Mouse (Mus musculus): Measurements from ENCODE around the gene Dennd5b. TPM values are rescaled to one million over a fixed set of nuclear protein-coding genes. Genes with fewer than 3 reads are reported as not detected.

The Dennd5b gene
- 6.4 TPM for polyA plus RNA-seq (2021)

- DNase-seq (ENCODE audit: low read depth, low spot score) (no peak), ATAC-seq (peak; percentile 80)
- in situ Hi-C loops (cut with MboI; ENCODE audit: low pct_unique_long_range_greater_than_20kb) = no loop called here
- TF ChIP-seq CTCF (IDR thresholded peaks at IDR 0.05) = no peak
- POLR2A ChIA-PET = no interaction called here
- H3K27me3 ChIP-seq = no peaks in the 10 kb centered on the region
- CTCF ChIA-PET = interaction anchor here (1.0 to 1.4 kb wide), 2 partner anchors 14 to 18 kb away, joined by 3 to 4 read pairs; no protein-coding TSS in a partner anchor
Observed at GRCm38 (mm10) chr6:149101076-149101942, at the start of gene Dennd5b. Gene Dennd5b (minus strand): TSS chr6:149101680.

DNA sequence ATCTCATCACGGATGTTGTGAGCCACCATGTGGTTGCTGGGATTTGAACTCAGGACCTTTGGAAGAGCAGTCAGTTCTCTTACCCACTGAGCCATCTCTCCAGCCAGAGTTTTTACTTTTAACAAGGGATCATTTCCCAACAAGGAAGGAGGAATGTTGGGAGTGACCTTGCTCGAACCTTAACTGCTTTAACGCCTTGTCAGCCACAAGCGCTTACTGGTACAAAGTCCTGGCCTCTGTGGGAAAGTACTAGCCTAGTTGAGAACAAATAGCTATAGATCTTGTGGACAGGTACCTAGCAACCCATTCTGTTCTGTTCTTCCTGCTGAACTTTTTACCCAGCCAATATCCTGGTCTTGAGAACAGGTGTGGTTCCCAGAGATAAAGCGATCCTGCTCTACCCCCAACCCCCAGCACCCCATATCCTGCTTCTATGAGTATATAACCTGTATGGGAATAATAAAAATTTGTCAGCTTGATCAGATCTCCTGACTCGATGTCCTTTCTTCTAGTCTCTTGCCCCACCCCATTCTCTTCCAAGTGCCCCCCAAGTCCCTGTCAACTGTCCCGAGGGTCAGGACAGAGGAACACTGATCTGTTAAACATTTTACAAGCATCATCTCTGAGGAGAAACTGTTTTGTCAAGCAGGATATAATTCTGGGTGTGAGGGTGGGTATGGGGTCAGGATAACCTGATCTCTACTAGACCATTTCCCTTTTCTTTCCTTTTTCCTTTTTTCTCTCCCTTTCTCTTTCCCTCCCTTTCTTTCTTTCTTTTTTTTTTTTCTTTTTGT, 47.2 kb upstream of the Dennd5b start:
- in situ Hi-C loops (cut with MboI; ENCODE audit: low pct_unique_long_range_greater_than_20kb) = no loop called here
- DNase-seq (ENCODE audit: low read depth, low spot score) (no peak), ATAC-seq (no peak)
- H3K27me3 ChIP-seq = no peaks in the 10 kb centered on the region
- ChIA-PET POLR2A (no interaction called here), CTCF (no interaction called here)
- TF ChIP-seq CTCF (IDR thresholded peaks at IDR 0.05) = no peak

DNA sequence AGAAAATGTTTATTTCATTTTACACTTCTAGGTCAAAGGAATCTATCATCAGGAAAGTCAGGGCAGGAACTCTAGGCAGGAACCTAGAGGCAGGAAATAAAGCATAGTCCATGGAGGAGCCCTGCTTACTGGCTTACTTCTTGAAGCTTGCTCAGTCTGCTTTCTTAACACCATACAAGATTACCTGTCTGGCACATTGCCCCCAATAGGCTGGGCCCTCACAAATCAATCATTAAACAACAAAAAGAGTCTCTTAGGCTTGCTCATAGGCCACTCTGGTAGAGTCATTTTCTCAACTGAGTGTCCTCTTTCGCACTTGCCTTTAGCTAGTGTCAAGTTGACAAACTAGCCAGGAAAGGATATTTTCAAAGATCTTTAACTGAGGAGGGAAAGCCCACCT, 43.7 kb upstream of the Dennd5b start:
- TF ChIP-seq CTCF (IDR thresholded peaks at IDR 0.05) = no peak
- in situ Hi-C loops (cut with MboI; ENCODE audit: low pct_unique_long_range_greater_than_20kb) = no loop called here
- ChIA-PET POLR2A (no interaction called here), CTCF (no interaction called here)
- ATAC-seq = no peak
- no peak for DNase-seq (ENCODE audit: low read depth, low spot score)
- no peaks in the 10 kb centered on the region for H3K27me3 ChIP-seq

- in situ Hi-C loops (cut with MboI; ENCODE audit: low pct_unique_long_range_greater_than_20kb) = no loop called here
- no peaks in the 10 kb centered on the region for H3K27me3 ChIP-seq
- no peak for TF ChIP-seq CTCF (IDR thresholded peaks at IDR 0.05)
- no peak for DNase-seq (ENCODE audit: low read depth, low spot score)
- peak; percentile 91 for ATAC-seq
- ChIA-PET POLR2A (no interaction called here), CTCF (interaction anchor here (1.4 kb wide), 1 partner anchor 233 kb away, joined by 4 read pairs; no protein-coding TSS in a partner anchor)
Observed at GRCm38 (mm10) chr6:149141393-149142173, 40.1 kb upstream of the Dennd5b start.

GRCm38 (mm10) chr6:149139471-149139870, 38.0 kb upstream of the Dennd5b start, which contains the start of gene Etfbkmt:
Gene Etfbkmt (plus strand): TSS chr6:149139849.
- CTCF ChIA-PET = no interaction called here
- no peaks in the 10 kb centered on the region for H3K27me3 ChIP-seq
- ATAC-seq (no peak), DNase-seq (ENCODE audit: low read depth, low spot score) (no peak)
- in situ Hi-C loops (cut with MboI; ENCODE audit: low pct_unique_long_range_greater_than_20kb) = no loop called here
- TF ChIP-seq CTCF (IDR thresholded peaks at IDR 0.05) = no peak
- POLR2A ChIA-PET = no interaction called here

DNA sequence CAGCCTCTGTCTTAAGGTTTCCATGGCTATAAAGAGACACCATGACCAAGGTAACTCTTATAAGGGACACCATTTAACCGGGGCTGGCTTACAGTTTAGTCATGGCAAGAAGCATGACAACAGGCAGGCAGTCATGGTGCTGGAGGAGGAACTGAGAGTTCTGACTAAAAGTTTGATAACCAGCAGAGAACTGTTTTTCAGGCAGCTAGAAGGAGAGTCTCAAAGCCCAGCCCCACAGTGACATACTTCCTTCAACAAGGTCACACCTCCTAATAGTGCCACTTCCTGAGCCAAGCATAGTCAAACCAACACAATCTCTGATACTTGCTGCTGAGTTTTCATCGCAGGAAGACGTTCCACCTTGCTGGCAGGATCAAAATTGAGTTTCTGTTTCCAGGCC, 37.5 kb upstream of the Dennd5b start:
- no peak for TF ChIP-seq CTCF (IDR thresholded peaks at IDR 0.05)
- DNase-seq (ENCODE audit: low read depth, low spot score) (no peak), ATAC-seq (no peak)
- no peaks in the 10 kb centered on the region for H3K27me3 ChIP-seq
- ChIA-PET CTCF (no interaction called here), POLR2A (no interaction called here)
- in situ Hi-C loops (cut with MboI; ENCODE audit: low pct_unique_long_range_greater_than_20kb) = no loop called here

DNA sequence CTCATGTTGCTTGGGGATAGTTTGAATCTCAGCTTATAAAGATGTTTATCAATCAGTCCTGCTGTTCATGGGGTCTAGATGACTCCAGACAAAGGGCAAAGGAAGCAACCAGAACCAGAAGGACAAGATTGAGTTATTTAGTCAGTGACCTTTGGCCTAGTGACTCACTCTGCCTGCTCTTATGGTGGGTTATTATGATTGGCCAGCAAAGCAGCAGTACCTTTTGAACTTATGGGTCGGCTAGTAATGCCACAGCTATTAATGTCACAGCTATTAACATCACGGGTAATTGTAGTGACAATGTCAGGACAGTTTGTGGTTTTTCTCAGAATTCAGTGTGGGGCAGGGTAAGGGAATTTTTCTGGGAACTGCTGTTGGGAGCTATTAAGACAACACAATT, 36.5 kb upstream of the Dennd5b start:
- TF ChIP-seq CTCF (IDR thresholded peaks at IDR 0.05) = no peak
- ChIA-PET CTCF (no interaction called here), POLR2A (no interaction called here)
- ATAC-seq (no peak), DNase-seq (ENCODE audit: low read depth, low spot score) (no peak)
- H3K27me3 ChIP-seq = no peaks in the 10 kb centered on the region
- in situ Hi-C loops (cut with MboI; ENCODE audit: low pct_unique_long_range_greater_than_20kb) = no loop called here

DNA sequence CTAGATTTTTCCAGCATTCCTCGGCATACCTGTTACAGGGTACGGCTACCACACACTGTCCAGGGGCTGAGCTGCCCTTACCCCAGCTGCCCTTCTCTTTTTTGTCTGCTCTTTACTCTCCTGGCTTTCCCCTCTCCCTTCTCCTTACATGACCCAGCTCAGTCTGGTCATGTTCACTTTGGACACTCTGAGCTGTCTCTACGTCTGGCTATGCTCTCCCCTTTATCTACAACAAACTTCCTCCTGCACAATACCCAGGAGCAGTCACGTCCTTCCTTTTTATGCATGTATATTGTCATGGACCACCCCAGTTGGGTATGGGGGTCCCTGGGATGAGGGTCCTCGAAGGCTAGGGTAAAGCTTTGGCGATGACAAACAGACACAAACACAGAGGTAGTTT, 34.2 kb upstream of the Dennd5b start:
- H3K27me3 ChIP-seq = no peaks in the 10 kb centered on the region
- TF ChIP-seq CTCF (IDR thresholded peaks at IDR 0.05) = no peak
- no peak for DNase-seq (ENCODE audit: low read depth, low spot score)
- in situ Hi-C loops (cut with MboI; ENCODE audit: low pct_unique_long_range_greater_than_20kb) = no loop called here
- ChIA-PET CTCF (no interaction called here), POLR2A (no interaction called here)
- no peak for ATAC-seq

DNA sequence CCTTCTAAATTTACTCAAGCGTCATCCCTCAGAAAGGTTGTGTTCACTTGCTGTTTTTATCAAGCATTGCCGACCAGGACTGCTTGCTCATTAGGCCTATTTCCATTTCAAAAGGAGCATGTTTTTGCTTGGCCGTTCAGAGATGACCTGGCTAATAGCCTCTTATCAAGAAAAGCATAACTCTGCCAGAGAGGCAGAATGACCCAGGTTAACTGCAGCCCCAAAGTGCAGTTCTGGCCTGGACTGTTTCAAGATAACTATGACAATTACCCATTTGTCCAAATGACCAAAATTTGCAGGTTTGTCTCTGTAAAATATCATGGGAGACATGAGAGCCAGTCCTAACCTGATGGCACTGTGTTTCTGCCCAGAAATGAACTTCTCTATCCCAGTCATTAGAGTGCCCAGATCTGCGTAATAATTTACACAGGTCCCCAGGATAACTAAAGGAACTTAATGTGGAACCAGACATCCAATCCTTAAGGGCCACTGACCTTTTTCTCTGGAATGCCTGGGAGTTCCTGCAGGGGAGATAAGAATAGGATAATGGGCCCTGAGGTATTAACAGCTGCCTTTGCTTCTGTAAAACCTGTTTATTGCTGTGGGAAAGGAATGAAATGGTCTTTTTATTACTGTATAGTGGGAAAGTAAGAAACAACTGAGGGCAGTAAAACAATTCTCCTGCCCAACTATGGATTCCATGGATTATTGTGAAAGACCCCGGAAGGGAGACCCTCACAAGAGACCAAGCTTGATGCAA, 33.1 kb upstream of the Dennd5b start:
- no peak for TF ChIP-seq CTCF (IDR thresholded peaks at IDR 0.05)
- DNase-seq (ENCODE audit: low read depth, low spot score) (no peak), ATAC-seq (peak; percentile 31)
- in situ Hi-C loops (cut with MboI; ENCODE audit: low pct_unique_long_range_greater_than_20kb) = no loop called here
- ChIA-PET CTCF (no interaction called here), POLR2A (interaction anchor here (0.7 kb wide), 1 partner anchor 66 kb away, joined by 7 read pairs; no protein-coding TSS in a partner anchor)
- H3K27me3 ChIP-seq = no peaks in the 10 kb centered on the region
